Mouse (Mus musculus): ENCODE results near the gene Pde1c. TPM values are rescaled to one million over a fixed set of nuclear protein-coding genes. Genes with fewer than 3 reads are reported as not detected.

Gene Pde1c
- polyA plus RNA-seq, 1 experiment from 2014 or later: 0.67 TPM

GRCm38 (mm10) chr6:56551022-56551421 lies 17.9 kb downstream of the Pde1c start:
- no peak overlapping the region for H3K4me3 ChIP-seq
- no peaks in the 10 kb centered on the region for H3K4me1 ChIP-seq
- 28% methylated on average over 4 of the region's 4 CpGs for WGBS (ENCODE audit: insufficient replicate concordance)
- no peak for ATAC-seq
- no peak overlapping the region for H3K4me2 ChIP-seq
- no peak overlapping the region for H3K9ac ChIP-seq
- no peaks in the 10 kb centered on the region for H3K27me3 ChIP-seq (replicated peaks)
- H3K9me3 ChIP-seq (replicated peaks): no peaks in the 10 kb centered on the region
- no peak overlapping the region for H3K27ac ChIP-seq
- H3K36me3 ChIP-seq: no peaks in the 10 kb centered on the region

GRCm38 (mm10) chr6:56540247-56540646 lies 28.7 kb downstream of the Pde1c start:
- Histone ChIP-seq H3K9me3 (replicated peaks) (no peaks in the 10 kb centered on the region), H3K4me2 (no peak overlapping the region), H3K4me1 (no peaks in the 10 kb centered on the region), H3K4me3 (no peak overlapping the region), H3K27me3 (replicated peaks) (no peaks in the 10 kb centered on the region), H3K36me3 (no peaks in the 10 kb centered on the region), H3K27ac (no peak overlapping the region), H3K9ac (no peak overlapping the region)
- 60% methylated on average over 5 of the region's 5 CpGs for WGBS (ENCODE audit: insufficient replicate concordance)
- no peak for ATAC-seq

GRCm38 (mm10) chr6:56534653-56535052 lies 34.2 kb downstream of the Pde1c start:
- Histone ChIP-seq H3K4me1 (no peaks in the 10 kb centered on the region), H3K27me3 (replicated peaks) (no peaks in the 10 kb centered on the region), H3K36me3 (no peaks in the 10 kb centered on the region)

GRCm38 (mm10) chr6:56532257-56532656 lies 36.6 kb downstream of the Pde1c start:
- ATAC-seq: no peak
- no peaks in the 10 kb centered on the region for H3K9me3 ChIP-seq (replicated peaks)
- 54% methylated on average over 2 of the region's 2 CpGs for WGBS (ENCODE audit: insufficient replicate concordance)
- no peaks in the 10 kb centered on the region for H3K36me3 ChIP-seq
- H3K4me2 ChIP-seq: no peak overlapping the region
- no peak overlapping the region for H3K4me3 ChIP-seq
- no peak overlapping the region for H3K9ac ChIP-seq
- H3K4me1 ChIP-seq: no peaks in the 10 kb centered on the region
- no peak overlapping the region for H3K27ac ChIP-seq
- H3K27me3 ChIP-seq (replicated peaks): no peaks in the 10 kb centered on the region

More at GRCm38 (mm10) chr6:56534653-56535052, 34.2 kb downstream of the Pde1c start:
- no peaks in the 10 kb centered on the region for H3K9me3 ChIP-seq (replicated peaks)
- no peak overlapping the region for H3K4me3 ChIP-seq
- no peak overlapping the region for H3K9ac ChIP-seq
- H3K27ac ChIP-seq: no peak overlapping the region
- ATAC-seq: no peak
- no peak overlapping the region for H3K4me2 ChIP-seq

- 67% methylated on average over 6 of the region's 6 CpGs for WGBS (ENCODE audit: insufficient replicate concordance)
- ATAC-seq: no peak
- H3K36me3 ChIP-seq: no peaks in the 10 kb centered on the region
These were observed 44.7 kb downstream of the Pde1c start for GRCm38 (mm10) chr6:56523938-56524866.

GRCm38 (mm10) chr6:56489161-56489560 lies 79.7 kb downstream of the Pde1c start:
- Histone ChIP-seq H3K4me1 (no peaks in the 10 kb centered on the region), H3K27me3 (replicated peaks) (no peaks in the 10 kb centered on the region), H3K4me2 (no peak overlapping the region), H3K27ac (no peak overlapping the region), H3K9me3 (replicated peaks) (no peaks in the 10 kb centered on the region), H3K9ac (no peak overlapping the region), H3K4me3 (no peak overlapping the region), H3K36me3 (no peaks in the 10 kb centered on the region)
- ATAC-seq: no peak
- 68% methylated on average over 5 of the region's 5 CpGs for WGBS (ENCODE audit: insufficient replicate concordance)

More at GRCm38 (mm10) chr6:56523938-56524866, 44.7 kb downstream of the Pde1c start:
- Histone ChIP-seq H3K9ac (no peak overlapping the region), H3K4me1 (no peaks in the 10 kb centered on the region), H3K4me2 (no peak overlapping the region), H3K4me3 (no peak overlapping the region), H3K9me3 (replicated peaks) (no peaks in the 10 kb centered on the region), H3K27me3 (replicated peaks) (no peaks in the 10 kb centered on the region), H3K27ac (no peak overlapping the region)

- ATAC-seq: no peak
- 60% methylated on average over 3 of the region's 3 CpGs for WGBS (ENCODE audit: insufficient replicate concordance)
- Histone ChIP-seq H3K4me2 (no peak overlapping the region), H3K27me3 (replicated peaks) (no peaks in the 10 kb centered on the region), H3K27ac (no peak overlapping the region), H3K9me3 (replicated peaks) (no peaks in the 10 kb centered on the region), H3K36me3 (no peaks in the 10 kb centered on the region), H3K4me3 (no peak overlapping the region), H3K9ac (no peak overlapping the region), H3K4me1 (no peaks in the 10 kb centered on the region)
These were observed 83.8 kb downstream of the Pde1c start for GRCm38 (mm10) chr6:56485078-56485477.

- Histone ChIP-seq H3K4me3 (no peak overlapping the region), H3K4me1 (no peaks in the 10 kb centered on the region), H3K27me3 (replicated peaks) (no peaks in the 10 kb centered on the region), H3K9me3 (replicated peaks) (no peaks in the 10 kb centered on the region), H3K27ac (no peak overlapping the region), H3K9ac (no peak overlapping the region), H3K36me3 (no peaks in the 10 kb centered on the region), H3K4me2 (no peak overlapping the region)
- WGBS (ENCODE audit: insufficient replicate concordance): 2% methylated on average over 6 of the region's 6 CpGs
- ATAC-seq: no peak
These were observed 87.9 kb downstream of the Pde1c start for GRCm38 (mm10) chr6:56480914-56481482.

GRCm38 (mm10) chr6:56476581-56476980 lies 92.3 kb downstream of the Pde1c start:
- Histone ChIP-seq H3K4me3 (no peak overlapping the region), H3K9me3 (replicated peaks) (no peaks in the 10 kb centered on the region), H3K4me1 (no peaks in the 10 kb centered on the region), H3K4me2 (no peak overlapping the region), H3K27ac (no peak overlapping the region), H3K36me3 (no peaks in the 10 kb centered on the region), H3K9ac (no peak overlapping the region), H3K27me3 (replicated peaks) (no peaks in the 10 kb centered on the region)
- WGBS (ENCODE audit: insufficient replicate concordance): 39% methylated on average over 6 of the region's 6 CpGs
- ATAC-seq: no peak

GRCm38 (mm10) chr6:56458098-56458497 lies 110.8 kb downstream of the Pde1c start:
- no peak for ATAC-seq
- no peaks in the 10 kb centered on the region for H3K9me3 ChIP-seq (replicated peaks)
- H3K4me3 ChIP-seq: no peak overlapping the region
- 31% methylated on average over 3 of the region's 3 CpGs for WGBS (ENCODE audit: insufficient replicate concordance)
- no peak overlapping the region for H3K27ac ChIP-seq
- H3K4me2 ChIP-seq: no peak overlapping the region
- no peaks in the 10 kb centered on the region for H3K36me3 ChIP-seq
- H3K4me1 ChIP-seq: no peaks in the 10 kb centered on the region
- H3K9ac ChIP-seq: no peak overlapping the region
- H3K27me3 ChIP-seq (replicated peaks): no peaks in the 10 kb centered on the region

GRCm38 (mm10) chr6:56447917-56448316 lies 121.0 kb downstream of the Pde1c start:
- no peak overlapping the region for H3K4me2 ChIP-seq
- 17% methylated on average over 2 of the region's 2 CpGs for WGBS (ENCODE audit: insufficient replicate concordance)

GRCm38 (mm10) chr6:56441501-56441900 lies 127.4 kb downstream of the Pde1c start:
- no peak for ATAC-seq
- Histone ChIP-seq H3K4me2 (no peak overlapping the region), H3K9ac (no peak overlapping the region), H3K4me1 (no peaks in the 10 kb centered on the region), H3K27me3 (replicated peaks) (no peaks in the 10 kb centered on the region), H3K4me3 (no peak overlapping the region), H3K27ac (no peak overlapping the region), H3K9me3 (replicated peaks) (no peaks in the 10 kb centered on the region), H3K36me3 (no peaks in the 10 kb centered on the region)
- 80% methylated on average over 4 of the region's 4 CpGs for WGBS (ENCODE audit: insufficient replicate concordance)

More at GRCm38 (mm10) chr6:56447917-56448316, 121.0 kb downstream of the Pde1c start:
- Histone ChIP-seq H3K27me3 (replicated peaks) (no peaks in the 10 kb centered on the region), H3K4me1 (no peaks in the 10 kb centered on the region), H3K36me3 (no peaks in the 10 kb centered on the region), H3K4me3 (no peak overlapping the region), H3K9ac (no peak overlapping the region), H3K27ac (no peak overlapping the region), H3K9me3 (replicated peaks) (no peaks in the 10 kb centered on the region)
- ATAC-seq: no peak

Data from liver, embryonic 12.5 days (tissue).